Mouse (Mus musculus) testis, adult 2 months (tissue): ENCODE measurements around the gene Wnt6. TPM values are rescaled to one million over a fixed set of nuclear protein-coding genes. Genes with fewer than 3 reads are reported as not detected.
A peak's percentile ranks its signal among the peaks of the same experiment; 100 is the strongest.
"Not testable (repeated sequence)": the region's sequence is repeated elsewhere in the genome, so short reads cannot be mapped to it uniquely, and the experiment has no call there.

Experiments
- H3K27ac ChIP-seq: fragments of 200-500 bp; 2 replicates; pipeline ENCODE4 v1.5.1; 2012; ENCODE audit warnings: low read depth, low read length; ENCODE audit not compliant: control insufficient read depth, insufficient read depth
- H3K27me3 ChIP-seq: fragments of 200-500 bp; 2 replicates; pipeline ENCODE4 v1.6.1; 2012; ENCODE audit warnings: mild to moderate bottlenecking, low read length, moderate library complexity; ENCODE audit not compliant: control insufficient read depth, insufficient read depth
- H3K36me3 ChIP-seq: fragments of 200-500 bp; 2 replicates; pipeline ENCODE4 v1.6.1; 2012; ENCODE audit warnings: mild to moderate bottlenecking, low read length; ENCODE audit not compliant: control insufficient read depth, insufficient read depth
- H3K4me1 ChIP-seq: fragments of 200-500 bp; 2 replicates; pipeline ENCODE4 v1.6.1; 2012; ENCODE audit warnings: low read length; ENCODE audit not compliant: control insufficient read depth, insufficient read depth
- H3K4me3 ChIP-seq: fragments of 200-500 bp; 2 replicates; pipeline ENCODE4 v1.5.1; 2012; ENCODE audit warnings: low read depth, mild to moderate bottlenecking, low read length, moderate library complexity, mixed read lengths; ENCODE audit not compliant: control insufficient read depth
- CTCF ChIP-seq: fragments of 200-500 bp; IDR thresholded peaks from 2 replicates; pipeline ENCODE4 v1.5.1; 2012; ENCODE audit warnings: low read depth, mild to moderate bottlenecking, inconsistent platforms, low read length, moderate library complexity; ENCODE audit not compliant: control insufficient read depth, insufficient read depth, insufficient replicate concordance
- POLR2A ChIP-seq: fragments of 200-500 bp; IDR thresholded peaks from 2 replicates; pipeline ENCODE4 v1.6.1; 2012; ENCODE audit warnings: low read depth, mild to moderate bottlenecking, inconsistent platforms, low read length, moderate library complexity; ENCODE audit not compliant: control insufficient read depth
- polyA plus RNA-seq: library from polyadenylated mRNA; depleted of rRNA; stranded (reverse); fragments of >200 nt; gene quantifications from 2 replicates; pipeline ENCODE4 v1.2.3, GENCODE M21; 2012; rRNA removed

Gene Wnt6
- polyA plus RNA-seq, 1 experiment: 13.4 TPM

GRCm38 (mm10) chr1:74817219-74817618 is 45.5 kb downstream of the Wnt6 start:
- Histone ChIP-seq H3K36me3 (no peaks in the 10 kb centered on the region), H3K4me1 (0 out of 2 replicates have a peak, but pooled peaks cover 2% of the 10 kb centered on the region), H3K27ac (peak overlapping the region; percentile 73), H3K4me3 (peak overlapping the region; percentile 96), H3K27me3 (no peaks in the 10 kb centered on the region)
- TF ChIP-seq POLR2A (no peak), CTCF (no peak)

GRCm38 (mm10) chr1:74818509-74818908 is 46.8 kb downstream of the Wnt6 start:
- Histone ChIP-seq H3K36me3 (no peaks in the 10 kb centered on the region), H3K4me1 (0 out of 2 replicates have a peak, but pooled peaks cover 2% of the 10 kb centered on the region), H3K27ac (no peak overlapping the region), H3K4me3 (no peak overlapping the region), H3K27me3 (no peaks in the 10 kb centered on the region)
- TF ChIP-seq CTCF (no peak), POLR2A (no peak)

GRCm38 (mm10) chr1:74823598-74823997 is 51.9 kb downstream of the Wnt6 start:
- H3K4me1 ChIP-seq, H3K4me3 ChIP-seq, H3K27ac ChIP-seq: not testable (repeated sequence)

GRCm38 (mm10) chr1:74824518-74825302 is 53.0 kb downstream of the Wnt6 start:
- Histone ChIP-seq H3K4me3 (no peak overlapping the region), H3K27ac (no peak overlapping the region), H3K36me3 (no peaks in the 10 kb centered on the region), H3K27me3 (no peaks in the 10 kb centered on the region), H3K4me1 (no peaks in the 10 kb centered on the region)
- no peak for TF ChIP-seq POLR2A
- TF ChIP-seq CTCF: no peak

More at GRCm38 (mm10) chr1:74823598-74823997, 51.9 kb downstream of the Wnt6 start:
- H3K36me3 ChIP-seq, H3K27me3 ChIP-seq: not testable (repeated sequence)

- H3K27ac ChIP-seq: no peak overlapping the region
- H3K36me3 ChIP-seq: no peaks in the 10 kb centered on the region
- no peaks in the 10 kb centered on the region for H3K4me1 ChIP-seq
- no peaks in the 10 kb centered on the region for H3K27me3 ChIP-seq
- no peak for TF ChIP-seq POLR2A
- no peak for TF ChIP-seq CTCF
- H3K4me3 ChIP-seq: no peak overlapping the region
Observed at GRCm38 (mm10) chr1:74830061-74830460, 58.4 kb downstream of the Wnt6 start.

GRCm38 (mm10) chr1:74833255-74833654 is 61.6 kb downstream of the Wnt6 start:
- TF ChIP-seq POLR2A: no peak
- no peak for TF ChIP-seq CTCF
- Histone ChIP-seq H3K27me3 (no peaks in the 10 kb centered on the region), H3K4me1 (no peaks in the 10 kb centered on the region), H3K4me3 (no peak overlapping the region), H3K36me3 (no peaks in the 10 kb centered on the region), H3K27ac (no peak overlapping the region)

Other genes with a start within 250 kb of the Wnt6 start
- gene Plcd4, start 229.0 kb upstream of the Wnt6 start, polyA plus RNA-seq: 69.7 and 84.0 TPM in 2 replicates
- gene Usp37, start 227.6 kb upstream of the Wnt6 start, polyA plus RNA-seq: 23.7 and 23.8 TPM in 2 replicates
- 7.5 and 7.9 TPM in 2 replicates for gene Zfp142, start 183.6 kb upstream of the Wnt6 start, polyA plus RNA-seq
- 4.5 and 5.2 TPM in 2 replicates for gene Bcs1l, start 183.6 kb upstream of the Wnt6 start, polyA plus RNA-seq
- 175 and 194 TPM in 2 replicates for gene Rnf25, start 170.5 kb upstream of the Wnt6 start, polyA plus RNA-seq
- gene Stk36, start 170.4 kb upstream of the Wnt6 start, polyA plus RNA-seq: 177 and 209 TPM in 2 replicates
- 67.6 and 77.9 TPM in 2 replicates for gene Ttll4, start 110.1 kb upstream of the Wnt6 start, polyA plus RNA-seq
- gene Cyp27a1, start 58.3 kb upstream of the Wnt6 start, polyA plus RNA-seq: 6.3 and 9.0 TPM in 2 replicates
- 0.44 and 0.53 TPM in 2 replicates for gene Prkag3, start 22.7 kb upstream of the Wnt6 start, polyA plus RNA-seq
- 0.16 and 0.23 TPM in 2 replicates for gene Wnt10a, start 19.6 kb downstream of the Wnt6 start, polyA plus RNA-seq
- gene Cdk5r2, start 83.0 kb downstream of the Wnt6 start, polyA plus RNA-seq: 0.06 and 0.07 TPM in 2 replicates
- 2.4 and 3.1 TPM in 2 replicates for gene Fev, start 113.5 kb downstream of the Wnt6 start, polyA plus RNA-seq
- 1.8 and 2.0 TPM in 2 replicates for gene Cryba2, start 121.3 kb downstream of the Wnt6 start, polyA plus RNA-seq
- gene Cfap65, start 163.7 kb downstream of the Wnt6 start, polyA plus RNA-seq: 204 and 212 TPM in 2 replicates
- 0.43 and 0.94 TPM in 2 replicates for gene Ihh, start 179.8 kb downstream of the Wnt6 start, polyA plus RNA-seq